Mouse (Mus musculus) testis, adult 2 months (tissue): Measurements from ENCODE around the gene Vcl.

Source experiments
- CTCF ChIP-seq: fragments of 200-500 bp; IDR thresholded peaks from 2 replicates; pipeline ENCODE4 v1.5.1; 2012; ENCODE audit warnings: low read depth, mild to moderate bottlenecking, inconsistent platforms, low read length, moderate library complexity; ENCODE audit not compliant: control insufficient read depth, insufficient read depth, insufficient replicate concordance
- POLR2A ChIP-seq: fragments of 200-500 bp; IDR thresholded peaks from 2 replicates; pipeline ENCODE4 v1.6.1; 2012; ENCODE audit warnings: low read depth, mild to moderate bottlenecking, inconsistent platforms, low read length, moderate library complexity; ENCODE audit not compliant: control insufficient read depth

- no peak for TF ChIP-seq CTCF
- no peak for TF ChIP-seq POLR2A
These were observed 68.3 kb downstream of the Vcl start for GRCm38 (mm10) chr14:20997548-20997947.
